Mouse (Mus musculus): ENCODE data around the gene Ints4.

The Ints4 gene

GRCm38 (mm10) chr7:97535531-97535930, 54.8 kb downstream of the Ints4 start:
- intact Hi-C loops (cut with DNase I) = no loop called here

- intact Hi-C loops (cut with DNase I) = no loop called here
Observed at GRCm38 (mm10) chr7:97536571-97536970, 55.8 kb downstream of the Ints4 start.

- intact Hi-C loops (cut with DNase I) = no loop called here
Observed at GRCm38 (mm10) chr7:97546462-97546861, 65.7 kb downstream of the Ints4 start.

GRCm38 (mm10) chr7:97549301-97549700, 68.5 kb downstream of the Ints4 start:
- intact Hi-C loops (cut with DNase I) = no loop called here

- intact Hi-C loops (cut with DNase I) = no loop called here
Observed at GRCm38 (mm10) chr7:97550673-97551072, 69.9 kb downstream of the Ints4 start.

GRCm38 (mm10) chr7:97563576-97563975, 82.8 kb downstream of the Ints4 start:
- intact Hi-C loops (cut with DNase I) = no loop called here

GRCm38 (mm10) chr7:97569372-97569771, 88.6 kb downstream of the Ints4 start:
- intact Hi-C loops (cut with DNase I) = no loop called here

- intact Hi-C loops (cut with DNase I) = no loop called here
Observed at GRCm38 (mm10) chr7:97570389-97570788, 89.6 kb downstream of the Ints4 start.

- intact Hi-C loops (cut with DNase I) = loop anchor here (2.0 kb wide), 1 partner anchor 98 kb away; the partner anchor contains the start of gene Ints4
Observed at GRCm38 (mm10) chr7:97578361-97579066, 97.8 kb downstream of the Ints4 start.

- intact Hi-C loops (cut with DNase I) = loop anchor here (2.0 kb wide), 1 partner anchor 99 kb away; the partner anchor contains the start of gene Ints4
Observed at GRCm38 (mm10) chr7:97579067-97579975, 98.6 kb downstream of the Ints4 start, which contains the start of the genes Aamdc and Rsf1. Gene Aamdc, minus strand, starts transcription at chr7:97579497. Gene Rsf1, plus strand, starts transcription at chr7:97579889.

GRCm38 (mm10) chr7:97579976-97580842, 99.5 kb downstream of the Ints4 start:
- intact Hi-C loops (cut with DNase I) = loop anchor here (2.0 to 10.0 kb wide), 3 partner anchors 97 to 155 kb away; partner anchors contain the start of gene Ints4

GRCm38 (mm10) chr7:97580843-97581214, 100.1 kb downstream of the Ints4 start:
- intact Hi-C loops (cut with DNase I) = loop anchor here (5.0 to 10.0 kb wide), 2 partner anchors 96 to 156 kb away; no protein-coding TSS in a partner anchor

- intact Hi-C loops (cut with DNase I) = loop anchor here (10.0 kb wide), 1 partner anchor 164 kb away; no protein-coding TSS in a partner anchor
Observed at GRCm38 (mm10) chr7:97588506-97588905, 107.8 kb downstream of the Ints4 start.

- intact Hi-C loops (cut with DNase I) = no loop called here
Observed at GRCm38 (mm10) chr7:97590488-97590887, 109.7 kb downstream of the Ints4 start.

All from adrenal gland (tissue).